Mouse (Mus musculus): ENCODE measurements around the gene Nras.

Gene Nras

GRCm38 (mm10) chr3:103058207-103059157 is at the start of gene Nras:
Nras (plus strand) TSS chr3:103058285.
- peak; percentile 98 for DNase-seq

- DNase-seq = no peak
These were observed 40.7 kb upstream of the Nras start for GRCm38 (mm10) chr3:103017350-103017749.

- no peak for DNase-seq
These were observed 38.6 kb upstream of the Nras start for GRCm38 (mm10) chr3:103019462-103019861.

GRCm38 (mm10) chr3:103020249-103020942 is 37.7 kb upstream of the Nras start, which contains the start of gene Csde1:
Csde1 (plus strand) TSS chr3:103020426.
- peak; percentile 96 to 98 for DNase-seq

- DNase-seq = peak; percentile 92 to 95
These were observed 37.0 kb upstream of the Nras start for GRCm38 (mm10) chr3:103020943-103021638.

- no peak for DNase-seq
These were observed 31.9 kb upstream of the Nras start for GRCm38 (mm10) chr3:103026174-103026573.

DNA sequence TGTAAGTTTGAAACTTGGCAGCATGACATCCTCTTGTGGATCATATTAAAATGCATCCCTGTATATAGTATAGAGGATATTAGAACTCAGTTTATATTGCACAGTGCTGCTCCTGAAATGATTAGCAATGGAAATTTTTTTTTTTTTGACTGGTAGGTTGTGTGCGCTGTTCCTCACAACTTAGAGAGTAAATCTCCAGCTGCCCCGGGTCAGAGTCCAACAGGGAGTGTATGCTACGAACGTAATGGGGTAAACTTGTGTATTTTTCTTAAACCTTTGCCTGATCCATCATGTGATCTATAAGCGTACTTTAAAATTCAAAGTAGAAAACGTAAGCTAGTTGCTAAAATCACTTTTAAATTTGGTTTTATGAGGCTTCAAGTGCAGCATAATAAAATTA is 17.8 kb upstream of the Nras start:
- DNase-seq = no peak

DNA sequence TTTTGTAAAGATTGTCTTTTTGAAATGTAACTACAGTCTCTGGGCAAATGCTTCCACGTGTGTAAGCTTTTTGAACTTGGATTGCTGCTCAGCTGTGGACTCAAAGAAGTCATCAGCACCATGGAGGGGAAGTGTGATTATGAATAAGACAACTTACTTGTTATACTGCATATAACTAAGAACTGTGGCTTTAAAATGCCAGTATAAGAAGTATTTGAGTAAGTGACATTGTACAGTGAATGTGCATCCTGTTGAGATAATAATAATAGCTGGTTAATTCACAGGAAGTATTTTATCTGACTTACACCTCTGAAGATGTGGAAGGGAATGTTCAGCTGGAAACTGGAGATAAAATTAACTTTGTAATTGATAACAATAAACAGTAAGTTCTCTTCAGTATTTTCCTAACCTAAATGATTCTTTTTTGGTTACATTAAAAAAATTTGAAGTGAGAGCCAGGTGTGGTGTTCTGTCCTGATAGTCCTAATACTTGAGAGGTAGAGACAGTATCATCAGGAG is 17.2 kb upstream of the Nras start:
- no peak for DNase-seq

GRCm38 (mm10) chr3:103056016-103056595 is 2.0 kb upstream of the Nras start:
- no peak for DNase-seq

DNA sequence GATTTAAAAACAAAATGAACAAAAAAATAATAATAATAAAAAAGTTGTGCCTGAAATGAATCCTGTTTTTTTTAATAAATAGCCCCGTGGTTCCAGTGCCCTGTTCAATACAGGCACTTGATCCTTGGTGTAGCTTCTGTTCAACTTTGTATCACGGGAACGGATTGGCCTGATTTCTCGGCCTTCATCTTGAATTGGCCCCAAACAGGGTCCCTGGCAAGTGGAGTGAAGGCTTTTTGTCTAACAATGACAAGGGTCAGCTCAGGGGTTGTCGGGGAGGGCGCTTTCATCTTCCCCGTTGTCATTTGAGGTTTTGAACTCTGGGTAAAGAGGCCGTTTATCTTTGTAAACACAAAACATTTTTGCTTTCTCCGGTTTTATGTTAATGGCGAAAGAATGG is 333 bp upstream of the Nras start:
- DNase-seq = no peak

- no peak for DNase-seq
These were observed 8.8 kb downstream of the Nras start for GRCm38 (mm10) chr3:103066927-103067326.

DNA sequence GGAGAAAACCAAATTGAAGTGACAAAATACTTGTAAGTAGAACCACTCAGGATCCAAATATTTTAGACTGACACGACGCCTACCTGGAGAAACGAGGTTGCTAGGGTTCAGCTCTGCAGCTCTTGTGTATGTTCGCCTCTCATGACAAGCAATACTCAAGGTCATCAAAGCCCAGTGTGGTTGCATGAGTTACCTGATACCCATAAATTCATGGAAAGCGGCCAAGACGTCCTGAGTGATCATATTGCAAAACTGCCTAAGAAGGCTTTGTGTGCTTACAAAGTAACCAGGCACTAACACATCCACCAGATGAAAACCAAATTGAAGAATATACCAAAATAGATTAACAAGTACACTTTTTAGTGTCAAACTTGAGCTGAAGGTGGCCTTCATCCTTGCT is 10.9 kb downstream of the Nras start:
- no peak for DNase-seq

GRCm38 (mm10) chr3:103073771-103074170 is 15.7 kb downstream of the Nras start, which contains the start of gene Ampd1:
Ampd1 (plus strand) TSS chr3:103074014.
- no peak for DNase-seq

GRCm38 (mm10) chr3:103075871-103076270 is 17.8 kb downstream of the Nras start:
- DNase-seq = no peak

DNA sequence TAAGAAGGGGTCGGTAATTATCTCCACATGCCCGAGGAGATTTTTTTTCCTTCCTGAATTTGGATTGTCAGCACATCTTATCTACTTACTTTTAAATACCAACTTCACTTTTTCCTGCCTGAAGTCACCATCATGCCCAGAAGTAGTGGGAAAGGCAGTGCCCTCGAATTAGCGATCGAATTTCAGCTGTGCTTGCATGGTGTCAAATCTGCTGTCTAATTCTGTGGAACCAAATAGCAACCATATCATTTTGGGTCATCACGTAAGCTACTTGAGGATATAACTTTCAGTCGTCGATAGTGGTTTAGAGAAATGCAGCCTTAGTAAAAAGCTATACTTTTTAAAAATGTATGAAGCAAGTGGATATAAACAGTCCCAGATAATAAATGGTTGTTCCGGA is 18.4 kb downstream of the Nras start:
- DNase-seq = no peak

GRCm38 (mm10) chr3:103079301-103079700 is 21.2 kb downstream of the Nras start:
- no peak for DNase-seq

DNA sequence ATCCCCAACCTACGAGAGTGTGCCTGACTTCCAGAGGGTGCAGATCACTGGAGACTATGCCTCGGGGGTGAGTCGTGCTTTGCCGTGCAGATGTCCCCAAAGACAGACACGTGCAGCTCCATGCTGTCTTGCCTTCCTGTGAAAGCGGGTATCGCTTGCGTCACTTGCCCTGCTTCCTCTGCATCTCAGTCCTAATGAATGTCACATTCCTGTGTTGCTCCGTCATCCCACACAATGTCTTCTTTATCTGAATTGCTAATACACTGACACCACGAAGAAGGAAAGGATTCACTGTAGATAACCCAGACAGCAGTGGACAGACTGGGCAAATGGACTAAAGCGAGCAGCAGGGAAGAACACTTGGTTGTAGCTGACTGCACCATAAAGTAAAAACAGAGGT is 23.0 kb downstream of the Nras start:
- no peak for DNase-seq

- DNase-seq = no peak
These were observed 23.9 kb downstream of the Nras start for GRCm38 (mm10) chr3:103081861-103082453.

- no peak for DNase-seq
These were observed 24.7 kb downstream of the Nras start for GRCm38 (mm10) chr3:103082761-103083160.

DNA sequence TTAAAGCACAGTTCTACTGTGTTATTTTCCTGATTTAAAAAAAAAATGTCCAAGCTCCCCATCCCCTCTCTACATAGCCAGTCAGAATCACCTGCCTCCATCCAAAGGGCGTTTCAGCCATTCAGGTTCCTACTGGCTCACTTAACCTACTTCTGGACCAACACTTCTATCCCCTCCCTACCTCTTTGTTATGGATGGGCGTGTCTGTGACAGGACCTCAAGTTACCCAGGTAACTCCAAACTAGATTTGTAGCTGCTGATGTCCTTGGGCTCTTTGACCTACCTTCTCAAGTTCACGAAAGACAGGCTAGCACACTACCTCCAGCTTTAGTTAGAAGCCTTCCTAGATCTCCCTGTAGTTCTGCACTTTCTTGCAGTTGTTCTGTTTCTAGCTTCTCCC is 27.9 kb downstream of the Nras start:
- DNase-seq = no peak

- DNase-seq = no peak
These were observed 33.7 kb downstream of the Nras start for GRCm38 (mm10) chr3:103091753-103092152.

- DNase-seq = no peak
These were observed 40.6 kb downstream of the Nras start for GRCm38 (mm10) chr3:103098662-103099061.
